Mouse (Mus musculus) CD4-positive, CD25-positive, alpha-beta regulatory T cell, adult 9 weeks (primary cell): ENCODE measurements around the gene Ckb. TPM values are rescaled to one million over a fixed set of nuclear protein-coding genes. Genes with fewer than 3 reads are reported as not detected.

Experiments used
- polyA plus RNA-seq: library from polyadenylated mRNA; unstranded; fragments of 100-300 nt; shearing (Covaris generic); gene quantifications from one replicate; pipeline ENCODE4 v1.2.1, GENCODE M21; 2017

The Ckb gene
- 41.3 TPM for polyA plus RNA-seq

DNA sequence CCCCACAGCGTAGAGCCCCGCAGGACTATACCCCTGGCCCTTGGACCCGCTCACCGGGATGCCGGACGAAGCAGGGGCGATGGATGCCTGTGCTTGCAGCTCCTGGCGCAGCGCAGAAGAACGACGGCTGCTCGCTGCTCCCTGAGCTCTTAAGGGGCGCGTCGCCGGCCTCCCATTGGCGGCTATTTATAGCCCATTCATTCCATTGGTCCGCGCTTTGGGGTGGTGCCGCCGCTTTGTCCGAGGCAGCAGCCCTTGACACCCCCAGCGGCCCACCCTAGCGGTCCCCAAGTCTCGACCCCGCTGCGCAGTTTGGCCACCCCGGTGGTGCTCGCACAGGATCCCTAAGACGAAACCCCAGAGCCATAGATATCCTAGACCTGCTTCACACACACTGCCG, at the start of gene Ckb:
Gene Ckb (minus strand): TSS at position 163 of the 400 bp plus-strand sequence.

DNA sequence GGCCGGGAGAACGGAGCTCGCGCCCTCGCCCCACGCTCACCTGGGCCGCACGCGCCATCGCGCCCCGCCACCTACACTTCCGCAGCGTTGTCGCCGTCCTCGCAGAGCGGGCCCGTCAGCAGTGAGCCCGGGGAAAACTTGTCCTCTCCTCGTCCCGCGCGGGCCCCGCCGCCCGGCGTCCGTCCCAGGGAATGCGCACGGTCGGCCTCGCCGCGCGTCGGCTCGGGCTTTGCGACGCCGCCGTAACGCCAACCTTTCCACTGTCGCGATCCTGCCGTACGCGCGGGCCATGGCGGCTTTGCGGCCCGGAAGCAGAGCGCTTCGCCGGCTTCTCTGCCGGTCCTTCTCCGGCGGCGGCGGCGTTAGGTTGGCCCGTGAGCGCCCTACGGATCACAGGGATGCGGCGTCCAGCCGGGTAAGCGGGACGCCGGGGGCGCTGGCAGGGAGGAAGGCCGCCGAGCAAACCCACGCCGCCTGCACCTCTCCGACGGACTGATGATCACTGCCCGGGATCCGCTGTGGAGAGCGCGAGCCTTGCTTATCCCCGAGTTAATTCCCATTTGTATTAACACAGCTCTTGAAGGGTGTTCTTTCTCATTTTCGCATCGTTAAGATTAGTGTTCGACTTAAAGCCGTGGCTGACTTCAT, 41.0 kb upstream of the Ckb start, which contains the start of the genes Bag5 and Apopt1:
Gene Bag5 (minus strand): TSS at position 254 of the 648 bp plus-strand sequence.
Gene Apopt1 (plus strand): TSS at position 258 of the 648 bp plus-strand sequence.

GRCm38 (mm10) chr12:111677882-111678669, 5.9 kb upstream of the Ckb start, which contains the start of gene Trmt61a:
Gene Trmt61a (plus strand): TSS chr12:111678105.

Other genes with a start within 250 kb of the Ckb start
- not detected for gene Tnfaip2, start 229.9 kb downstream of the Ckb start, polyA plus RNA-seq
- gene Gm266, start 186.5 kb downstream of the Ckb start, polyA plus RNA-seq = not detected
- gene Eif5, start 134.3 kb downstream of the Ckb start, polyA plus RNA-seq = 107 TPM
- gene Mark3, start 97.8 kb downstream of the Ckb start, polyA plus RNA-seq = 14.7 TPM
- gene Trmt61a, start 5.8 kb upstream of the Ckb start, polyA plus RNA-seq = 25.4 TPM
- 48.8 TPM for gene Bag5, start 40.9 kb upstream of the Ckb start, polyA plus RNA-seq
- 49.5 TPM for gene Apopt1, start 40.9 kb upstream of the Ckb start, polyA plus RNA-seq
- 16.4 TPM for gene Klc1, start 86.5 kb upstream of the Ckb start, polyA plus RNA-seq
- 4.9 TPM for gene Xrcc3, start 141.5 kb upstream of the Ckb start, polyA plus RNA-seq
- 9.0 TPM for gene Zfyve21, start 141.8 kb upstream of the Ckb start, polyA plus RNA-seq
- gene Ppp1r13b, start 235.8 kb upstream of the Ckb start, polyA plus RNA-seq = 4.8 TPM